Mouse (Mus musculus): Measurements from ENCODE around the gene Pip4k2b. TPM values are rescaled to one million over a fixed set of nuclear protein-coding genes. Genes with fewer than 3 reads are reported as not detected.
A peak's percentile ranks its signal among the peaks of the same experiment; 100 is the strongest.

The Pip4k2b gene
- polyA plus RNA-seq, 1 experiment from 2014 or later, result 3.2 TPM

GRCm38 (mm10) chr11:97776497-97777128 lies 32.1 kb upstream of the Pip4k2b start:
- no peak overlapping the region for H3K4me2 ChIP-seq (replicated peaks)
- H3K9me3 ChIP-seq, result no peaks in the 10 kb centered on the region
- no peak overlapping the region for H3K9ac ChIP-seq
- no peaks in the 10 kb centered on the region for H3K27me3 ChIP-seq (replicated peaks)
- 61% methylated on average over 5 of the region's 5 CpGs for WGBS
- H3K4me1 ChIP-seq, result peaks cover 13% of the 10 kb centered on the region
- no peak overlapping the region for H3K4me3 ChIP-seq
- ATAC-seq (ENCODE audit: low FRiP score, low read depth), result no peak
- peaks cover 55% of the 10 kb centered on the region for H3K36me3 ChIP-seq
- no peak overlapping the region for H3K27ac ChIP-seq

GRCm38 (mm10) chr11:97775808-97776496 lies 31.4 kb upstream of the Pip4k2b start, which contains the start of gene 1700001P01Rik:
Gene 1700001P01Rik, minus strand, starts transcription at chr11:97775918.
- Histone ChIP-seq H3K36me3 (peaks cover 55% of the 10 kb centered on the region), H3K9ac (no peak within 1 kb of the TSS), H3K4me3 (no peak within 1 kb of the TSS), H3K9me3 (no peaks in the 10 kb centered on the region), H3K4me2 (replicated peaks) (no peak within 1 kb of the TSS), H3K4me1 (peaks cover 12% of the 10 kb centered on the region), H3K27ac (no peak within 1 kb of the TSS), H3K27me3 (replicated peaks) (no peaks in the 10 kb centered on the region)
- WGBS, result 43% methylated on average over 17 of the region's 17 CpGs
- ATAC-seq (ENCODE audit: low FRiP score, low read depth), result no peak

- no peaks in the 10 kb centered on the region for H3K27me3 ChIP-seq (replicated peaks)
- H3K4me2 ChIP-seq (replicated peaks), result no peak overlapping the region
- peaks cover 47% of the 10 kb centered on the region for H3K36me3 ChIP-seq
- H3K27ac ChIP-seq, result no peak overlapping the region
- 82% methylated on average over 13 of the region's 13 CpGs for WGBS
- no peak overlapping the region for H3K4me3 ChIP-seq
- no peak for ATAC-seq (ENCODE audit: low FRiP score, low read depth)
- H3K9me3 ChIP-seq, result no peaks in the 10 kb centered on the region
- H3K9ac ChIP-seq, result no peak overlapping the region
- H3K4me1 ChIP-seq, result peaks cover 4% of the 10 kb centered on the region; the same call in 1 of the 2 replicates
Measured at GRCm38 (mm10) chr11:97775186-97775585, 30.7 kb upstream of the Pip4k2b start.

GRCm38 (mm10) chr11:97771410-97771809 lies 26.9 kb upstream of the Pip4k2b start:
- Histone ChIP-seq H3K4me1 (peaks cover 3% of the 10 kb centered on the region; the same call in 1 of the 2 replicates), H3K4me2 (replicated peaks) (no peak overlapping the region), H3K27ac (no peak overlapping the region), H3K27me3 (replicated peaks) (no peaks in the 10 kb centered on the region), H3K9ac (no peak overlapping the region), H3K36me3 (peaks cover 12% of the 10 kb centered on the region; the same call in 1 of the 2 replicates), H3K9me3 (no peaks in the 10 kb centered on the region), H3K4me3 (no peak overlapping the region)
- no peak for ATAC-seq (ENCODE audit: low FRiP score, low read depth)
- 84% methylated on average over 14 of the region's 14 CpGs for WGBS

GRCm38 (mm10) chr11:97769704-97770103 lies 25.2 kb upstream of the Pip4k2b start:
- Histone ChIP-seq H3K4me1 (peaks cover 16% of the 10 kb centered on the region; the same call in 1 of the 2 replicates), H3K27me3 (replicated peaks) (no peaks in the 10 kb centered on the region), H3K4me3 (no peak overlapping the region), H3K27ac (no peak overlapping the region), H3K9me3 (no peaks in the 10 kb centered on the region), H3K4me2 (replicated peaks) (no peak overlapping the region), H3K36me3 (no peaks in the 10 kb centered on the region), H3K9ac (no peak overlapping the region)
- no peak for ATAC-seq (ENCODE audit: low FRiP score, low read depth)
- WGBS, result 27% methylated on average over 2 of the region's 2 CpGs

- peak; percentile 91 for ATAC-seq (ENCODE audit: low FRiP score, low read depth)
- Histone ChIP-seq H3K4me2 (replicated peaks) (peak within 1 kb of the TSS; percentile 78), H3K4me3 (peak within 1 kb of the TSS; percentile 82), H3K27me3 (replicated peaks) (no peaks in the 10 kb centered on the region), H3K9me3 (no peaks in the 10 kb centered on the region), H3K4me1 (peaks cover 16% of the 10 kb centered on the region; the same call in 1 of the 2 replicates), H3K27ac (peak within 1 kb of the TSS; percentile 70), H3K36me3 (peaks cover 23% of the 10 kb centered on the region), H3K9ac (peak within 1 kb of the TSS; percentile 83)
- WGBS, result under 1% methylated on average over 38 of the region's 38 CpGs
Measured at GRCm38 (mm10) chr11:97766154-97766881, 21.8 kb upstream of the Pip4k2b start, which contains the start of gene Cwc25. Gene Cwc25, minus strand, starts transcription at chr11:97766556.

- no peak overlapping the region for H3K4me2 ChIP-seq (replicated peaks)
- no peak overlapping the region for H3K27ac ChIP-seq
- H3K27me3 ChIP-seq (replicated peaks), result no peaks in the 10 kb centered on the region
- H3K4me1 ChIP-seq, result 0 out of 2 replicates have a peak, but pooled peaks cover 13% of the 10 kb centered on the region
- H3K9ac ChIP-seq, result no peak overlapping the region
- H3K9me3 ChIP-seq, result no peaks in the 10 kb centered on the region
- no peak for ATAC-seq (ENCODE audit: low FRiP score, low read depth)
- peaks cover 57% of the 10 kb centered on the region for H3K36me3 ChIP-seq
- H3K4me3 ChIP-seq, result no peak overlapping the region
Measured at GRCm38 (mm10) chr11:97761638-97762037, 17.1 kb upstream of the Pip4k2b start.

GRCm38 (mm10) chr11:97758942-97759341 lies 14.4 kb upstream of the Pip4k2b start:
- Histone ChIP-seq H3K27me3 (replicated peaks) (no peaks in the 10 kb centered on the region), H3K4me2 (replicated peaks) (no peak overlapping the region), H3K9me3 (no peaks in the 10 kb centered on the region), H3K4me1 (no peaks in the 10 kb centered on the region), H3K4me3 (no peak overlapping the region), H3K27ac (no peak overlapping the region), H3K36me3 (peaks cover 77% of the 10 kb centered on the region), H3K9ac (no peak overlapping the region)
- no peak for ATAC-seq (ENCODE audit: low FRiP score, low read depth)
- 86% methylated on average over 6 of the region's 6 CpGs for WGBS

- no peak for ATAC-seq (ENCODE audit: low FRiP score, low read depth)
- Histone ChIP-seq H3K27me3 (replicated peaks) (no peaks in the 10 kb centered on the region), H3K9me3 (no peaks in the 10 kb centered on the region), H3K27ac (no peak overlapping the region), H3K9ac (no peak overlapping the region), H3K4me1 (no peaks in the 10 kb centered on the region), H3K4me2 (replicated peaks) (no peak overlapping the region), H3K4me3 (no peak overlapping the region), H3K36me3 (peaks cover 80% of the 10 kb centered on the region)
- 98% methylated on average over 1 of the region's 1 CpGs for WGBS
Measured at GRCm38 (mm10) chr11:97758125-97758524, 13.6 kb upstream of the Pip4k2b start.

GRCm38 (mm10) chr11:97753277-97753676 lies 8.8 kb upstream of the Pip4k2b start:
- H3K27me3 ChIP-seq (replicated peaks), result no peaks in the 10 kb centered on the region
- no peak overlapping the region for H3K27ac ChIP-seq
- no peak overlapping the region for H3K9ac ChIP-seq
- no peaks in the 10 kb centered on the region for H3K4me1 ChIP-seq
- no peak for ATAC-seq (ENCODE audit: low FRiP score, low read depth)
- H3K4me3 ChIP-seq, result no peak overlapping the region
- H3K9me3 ChIP-seq, result no peaks in the 10 kb centered on the region
- peaks cover 87% of the 10 kb centered on the region for H3K36me3 ChIP-seq
- WGBS, result 93% methylated on average over 8 of the region's 8 CpGs
- H3K4me2 ChIP-seq (replicated peaks), result no peak overlapping the region

- Histone ChIP-seq H3K9me3 (no peaks in the 10 kb centered on the region), H3K9ac (no peak overlapping the region), H3K4me1 (peaks cover 2% of the 10 kb centered on the region), H3K27ac (no peak overlapping the region), H3K4me3 (no peak overlapping the region), H3K27me3 (replicated peaks) (no peaks in the 10 kb centered on the region), H3K36me3 (peaks cover 67% of the 10 kb centered on the region), H3K4me2 (replicated peaks) (no peak overlapping the region)
- 88% methylated on average over 5 of the region's 5 CpGs for WGBS
- ATAC-seq (ENCODE audit: low FRiP score, low read depth), result no peak
Measured at GRCm38 (mm10) chr11:97748496-97748895, 4.0 kb upstream of the Pip4k2b start.

- 92% methylated on average over 8 of the region's 8 CpGs for WGBS
- no peak overlapping the region for H3K9ac ChIP-seq
- H3K9me3 ChIP-seq, result no peaks in the 10 kb centered on the region
- H3K4me1 ChIP-seq, result peaks cover 9% of the 10 kb centered on the region
- H3K4me2 ChIP-seq (replicated peaks), result no peak overlapping the region
- no peak overlapping the region for H3K4me3 ChIP-seq
- no peak for ATAC-seq (ENCODE audit: low FRiP score, low read depth)
- no peaks in the 10 kb centered on the region for H3K27me3 ChIP-seq (replicated peaks)
- H3K27ac ChIP-seq, result no peak overlapping the region
- peaks cover 60% of the 10 kb centered on the region for H3K36me3 ChIP-seq
Measured at GRCm38 (mm10) chr11:97747773-97748172, 3.3 kb upstream of the Pip4k2b start.

Measured in neural tube, embryonic 12.5 days (tissue).